Mouse (Mus musculus): ENCODE measurements around the gene Per3. TPM values are rescaled to one million over a fixed set of nuclear protein-coding genes. Genes with fewer than 3 reads are reported as not detected.
A peak's percentile ranks its signal among the peaks of the same experiment; 100 is the strongest.
"Not testable (repeated sequence)": the region's sequence is repeated elsewhere in the genome, so short reads cannot be mapped to it uniquely, and the experiment has no call there.

Per3 gene
- total and polyA plus RNA-seq, 2 experiments from 2014 or later = 13.4 to 28.7 TPM

DNA sequence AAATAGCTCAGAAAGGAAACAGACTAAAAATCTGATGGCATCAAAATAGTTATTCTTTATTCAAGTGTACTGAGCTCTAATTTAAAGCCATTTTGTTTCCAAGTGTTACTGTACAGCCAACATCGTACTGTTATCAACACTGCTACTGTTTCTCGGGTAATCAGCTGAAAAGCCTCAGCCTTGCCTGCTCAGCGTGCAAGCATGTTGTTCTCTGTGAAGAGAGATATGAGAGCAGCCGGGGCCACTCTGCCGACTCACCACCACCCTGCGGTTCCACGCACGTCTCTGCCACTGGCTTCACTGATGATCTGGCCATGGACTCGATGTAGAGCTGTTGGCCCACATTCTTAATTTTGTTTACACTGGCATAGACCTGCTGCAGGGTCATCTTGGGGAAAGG is 20.3 kb downstream of the Per3 start:
- H3K36me3 ChIP-seq (replicated peaks; ENCODE audit: control insufficient read depth, insufficient read depth, low read length) = peaks cover 40% of the 10 kb centered on the region
- no peaks in the 10 kb centered on the region for H3K4me1 ChIP-seq (ENCODE audit: control insufficient read depth, insufficient read depth)
- no peak overlapping the region for H3K4me2 ChIP-seq (ENCODE audit: low read depth, low read length)
- no peak overlapping the region for H3K9ac ChIP-seq (replicated peaks; ENCODE audit: low read depth, low read length)
- no peak overlapping the region for H3K27ac ChIP-seq (ENCODE audit: low read depth)
- no peak for ATAC-seq (ENCODE audit: insufficient read depth, low read depth)
- H3K27me3 ChIP-seq (ENCODE audit: control insufficient read depth, insufficient read depth, low read length) = no peaks in the 10 kb centered on the region
- TF ChIP-seq EP300 (IDR thresholded peaks at IDR 0.05; ENCODE audit: low read depth) (no peak), CTCF (IDR thresholded peaks at IDR 0.05; ENCODE audit: low read depth) (no peak)
- DNase-seq (ENCODE audit: low spot score) = no peak
- WGBS = 34% methylated on average over 9 of the region's 9 CpGs
- H3K9me3 ChIP-seq (replicated peaks; ENCODE audit: control insufficient read depth, low read length) = no peaks in the 10 kb centered on the region
- no peak overlapping the region for H3K4me3 ChIP-seq (ENCODE audit: low read depth, low read length)

DNA sequence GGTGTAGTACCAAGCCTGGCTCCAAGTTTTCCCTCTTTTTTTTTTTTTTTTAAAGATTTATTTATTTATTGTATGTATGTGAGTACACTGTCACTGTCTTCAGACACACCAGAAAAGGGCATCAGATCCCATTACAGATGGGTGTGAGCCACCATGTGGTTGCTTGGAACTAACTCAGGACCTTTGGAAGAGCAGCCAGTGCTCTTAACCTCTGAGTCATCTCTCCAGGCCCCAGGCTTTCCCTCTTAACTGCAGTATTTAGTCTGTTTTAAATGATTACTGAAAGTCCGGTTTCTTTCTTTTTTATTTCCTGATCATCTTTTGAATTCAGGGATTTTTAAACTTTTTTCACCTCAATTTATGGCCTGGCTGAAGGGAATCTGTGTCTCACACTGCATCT is 27.1 kb downstream of the Per3 start:
- ATAC-seq (ENCODE audit: insufficient read depth, low read depth); H3K9me3 ChIP-seq (replicated peaks; ENCODE audit: control insufficient read depth, low read length); H3K4me2 ChIP-seq (ENCODE audit: low read depth, low read length); H3K4me1 ChIP-seq (ENCODE audit: control insufficient read depth, insufficient read depth); H3K4me3 ChIP-seq (ENCODE audit: low read depth, low read length); DNase-seq (ENCODE audit: low spot score); H3K27ac ChIP-seq (ENCODE audit: low read depth); H3K27me3 ChIP-seq (ENCODE audit: control insufficient read depth, insufficient read depth, low read length); H3K9ac ChIP-seq (replicated peaks; ENCODE audit: low read depth, low read length): not testable (repeated sequence)
- H3K36me3 ChIP-seq (replicated peaks; ENCODE audit: control insufficient read depth, insufficient read depth, low read length) = peaks cover 60% of the 10 kb centered on the region
- WGBS = 97% methylated on average over 1 of the region's 1 CpGs

DNA sequence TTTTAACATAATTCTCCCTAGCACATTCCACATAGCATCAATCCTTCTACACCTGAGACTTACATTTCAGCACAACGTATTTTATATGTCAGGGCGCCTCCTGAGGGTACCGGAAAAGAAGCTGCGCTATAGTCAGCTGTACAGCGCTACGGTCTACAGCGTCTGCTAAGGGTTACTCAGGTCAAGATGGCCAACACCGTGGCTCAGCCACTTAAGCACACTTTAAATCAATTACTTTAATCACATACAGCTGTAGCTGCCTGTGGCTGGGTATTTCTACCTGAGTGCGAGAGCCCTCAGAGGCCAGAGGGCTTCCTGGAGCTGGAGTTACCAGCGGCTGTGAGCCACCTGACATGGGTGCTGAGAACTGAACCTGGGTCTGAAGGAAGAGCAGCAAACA is 28.5 kb downstream of the Per3 start:
- TF ChIP-seq CTCF (IDR thresholded peaks at IDR 0.05; ENCODE audit: low read depth) (no peak), EP300 (IDR thresholded peaks at IDR 0.05; ENCODE audit: low read depth) (no peak)
- Histone ChIP-seq H3K4me1 (ENCODE audit: control insufficient read depth, insufficient read depth) (no peaks in the 10 kb centered on the region), H3K4me2 (ENCODE audit: low read depth, low read length) (no peak overlapping the region), H3K27ac (ENCODE audit: low read depth) (no peak overlapping the region), H3K9ac (replicated peaks; ENCODE audit: low read depth, low read length) (no peak overlapping the region), H3K9me3 (replicated peaks; ENCODE audit: control insufficient read depth, low read length) (no peaks in the 10 kb centered on the region), H3K36me3 (replicated peaks; ENCODE audit: control insufficient read depth, insufficient read depth, low read length) (peaks cover 50% of the 10 kb centered on the region), H3K4me3 (ENCODE audit: low read depth, low read length) (no peak overlapping the region), H3K27me3 (ENCODE audit: control insufficient read depth, insufficient read depth, low read length) (no peaks in the 10 kb centered on the region)
- DNase-seq (ENCODE audit: low spot score) = no peak
- ATAC-seq (ENCODE audit: insufficient read depth, low read depth) = no peak
- WGBS = 90% methylated on average over 10 of the region's 10 CpGs

DNA sequence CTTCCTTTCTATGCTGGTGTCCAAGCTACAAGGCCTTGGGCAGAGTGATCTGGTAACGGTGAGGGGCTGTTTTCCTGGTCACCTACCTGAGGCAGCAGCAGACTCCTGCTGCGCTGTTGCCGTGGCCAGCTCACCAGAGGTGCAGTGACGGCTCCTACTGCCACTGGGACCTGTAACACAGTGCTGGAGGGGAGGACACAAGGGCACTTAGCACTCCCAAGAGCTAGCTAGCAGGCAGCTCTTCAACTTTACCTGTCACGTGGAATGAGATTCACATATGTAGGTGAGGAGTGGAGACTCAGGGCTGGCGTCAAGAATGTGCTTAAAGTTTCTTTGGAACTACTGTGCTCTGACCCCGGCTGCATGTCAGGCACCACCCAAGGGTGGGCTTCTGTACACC is 34.1 kb downstream of the Per3 start:
- TF ChIP-seq CTCF (IDR thresholded peaks at IDR 0.05; ENCODE audit: low read depth) = no peak
- TF ChIP-seq EP300 (IDR thresholded peaks at IDR 0.05; ENCODE audit: low read depth) = no peak
- no peak overlapping the region for H3K4me3 ChIP-seq (ENCODE audit: low read depth, low read length)
- H3K9me3 ChIP-seq (replicated peaks; ENCODE audit: control insufficient read depth, low read length) = no peaks in the 10 kb centered on the region
- H3K27me3 ChIP-seq (ENCODE audit: control insufficient read depth, insufficient read depth, low read length) = no peaks in the 10 kb centered on the region
- H3K36me3 ChIP-seq (replicated peaks; ENCODE audit: control insufficient read depth, insufficient read depth, low read length) = peaks cover 36% of the 10 kb centered on the region
- H3K4me1 ChIP-seq (ENCODE audit: control insufficient read depth, insufficient read depth) = no peaks in the 10 kb centered on the region
- no peak overlapping the region for H3K27ac ChIP-seq (ENCODE audit: low read depth)
- ATAC-seq (ENCODE audit: insufficient read depth, low read depth) (no peak), DNase-seq (ENCODE audit: low spot score) (no peak)
- H3K4me2 ChIP-seq (ENCODE audit: low read depth, low read length) = no peak overlapping the region
- no peak overlapping the region for H3K9ac ChIP-seq (replicated peaks; ENCODE audit: low read depth, low read length)
- 83% methylated on average over 7 of the region's 7 CpGs for WGBS

DNA sequence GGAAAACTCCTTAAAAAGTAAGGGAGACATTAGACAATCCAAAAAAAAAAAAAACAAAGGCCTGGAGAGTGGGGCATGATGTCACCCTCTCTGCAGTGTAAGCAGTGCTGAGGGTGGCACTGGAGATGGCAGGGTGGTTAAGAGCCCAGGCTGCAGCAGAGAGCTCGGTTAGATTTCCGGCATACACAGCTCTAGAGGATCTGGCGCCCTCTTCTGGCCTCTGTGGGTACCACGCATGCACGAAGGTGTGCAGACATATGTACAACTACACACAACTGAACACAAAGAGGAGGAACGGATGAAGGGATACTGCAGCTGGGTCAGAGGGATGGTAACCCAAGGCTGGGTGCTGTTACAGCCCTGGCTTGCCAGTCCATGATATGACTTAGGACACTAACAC is 37.5 kb downstream of the Per3 start:
- DNase-seq (ENCODE audit: low spot score) (no peak), ATAC-seq (ENCODE audit: insufficient read depth, low read depth) (no peak)
- no peak overlapping the region for H3K27ac ChIP-seq (ENCODE audit: low read depth)
- TF ChIP-seq EP300 (IDR thresholded peaks at IDR 0.05; ENCODE audit: low read depth) (no peak), CTCF (IDR thresholded peaks at IDR 0.05; ENCODE audit: low read depth) (peak; percentile 35)
- no peaks in the 10 kb centered on the region for H3K4me1 ChIP-seq (ENCODE audit: control insufficient read depth, insufficient read depth)
- H3K9me3 ChIP-seq (replicated peaks; ENCODE audit: control insufficient read depth, low read length) = no peaks in the 10 kb centered on the region
- no peak overlapping the region for H3K4me3 ChIP-seq (ENCODE audit: low read depth, low read length)
- 59% methylated on average over 6 of the region's 6 CpGs for WGBS
- no peak overlapping the region for H3K4me2 ChIP-seq (ENCODE audit: low read depth, low read length)
- no peaks in the 10 kb centered on the region for H3K27me3 ChIP-seq (ENCODE audit: control insufficient read depth, insufficient read depth, low read length)
- H3K9ac ChIP-seq (replicated peaks; ENCODE audit: low read depth, low read length) = no peak overlapping the region
- peaks cover 24% of the 10 kb centered on the region for H3K36me3 ChIP-seq (replicated peaks; ENCODE audit: control insufficient read depth, insufficient read depth, low read length)

DNA sequence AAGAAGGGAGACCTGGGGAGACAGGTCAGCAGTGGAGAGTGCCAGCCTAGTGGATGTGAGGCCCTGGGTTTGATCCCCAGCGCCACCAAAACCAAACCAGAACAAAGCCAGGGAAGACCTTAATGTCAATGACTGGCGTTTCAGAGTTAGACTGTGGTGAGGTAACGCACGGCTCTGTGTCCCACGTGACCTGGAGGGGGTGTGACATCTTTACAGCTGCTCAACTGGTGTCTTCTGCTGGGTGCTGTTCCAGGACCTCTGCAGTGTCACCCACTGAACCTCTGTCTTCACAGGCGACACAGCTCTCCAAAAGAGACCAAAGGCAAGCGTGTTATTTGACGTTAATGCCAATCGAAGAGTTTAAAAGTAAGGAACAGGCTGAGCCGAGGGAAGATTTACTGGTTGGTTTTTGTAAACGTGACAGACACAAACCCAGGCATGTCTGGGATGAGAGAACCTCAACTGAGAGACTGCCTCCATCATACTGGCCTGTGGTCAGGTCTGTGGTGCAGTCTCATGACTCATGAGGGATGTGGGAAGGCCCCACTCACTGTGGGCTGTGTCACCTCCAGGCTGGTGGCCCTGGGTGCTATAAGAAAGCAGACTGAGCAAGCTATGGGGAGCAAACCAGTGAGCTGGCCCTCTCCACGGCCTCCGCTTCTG is 38.7 kb downstream of the Per3 start:
- Histone ChIP-seq H3K9ac (replicated peaks; ENCODE audit: low read depth, low read length) (no peak overlapping the region), H3K9me3 (replicated peaks; ENCODE audit: control insufficient read depth, low read length) (no peaks in the 10 kb centered on the region), H3K4me3 (ENCODE audit: low read depth, low read length) (no peak overlapping the region), H3K36me3 (replicated peaks; ENCODE audit: control insufficient read depth, insufficient read depth, low read length) (peaks cover 24% of the 10 kb centered on the region), H3K4me2 (ENCODE audit: low read depth, low read length) (no peak overlapping the region), H3K4me1 (ENCODE audit: control insufficient read depth, insufficient read depth) (no peaks in the 10 kb centered on the region), H3K27ac (ENCODE audit: low read depth) (no peak overlapping the region), H3K27me3 (ENCODE audit: control insufficient read depth, insufficient read depth, low read length) (no peaks in the 10 kb centered on the region)
- TF ChIP-seq EP300 (IDR thresholded peaks at IDR 0.05; ENCODE audit: low read depth) (no peak), CTCF (IDR thresholded peaks at IDR 0.05; ENCODE audit: low read depth) (no peak)
- ATAC-seq (ENCODE audit: insufficient read depth, low read depth) = no peak
- DNase-seq (ENCODE audit: low spot score) = no peak
- 84% methylated on average over 13 of the region's 13 CpGs for WGBS
